Mouse (Mus musculus): ENCODE data around the gene Fam3c. TPM values are rescaled to one million over a fixed set of nuclear protein-coding genes. Genes with fewer than 3 reads are reported as not detected.

Gene Fam3c
- polyA plus RNA-seq, 1 experiment = 3.9 TPM

DNA sequence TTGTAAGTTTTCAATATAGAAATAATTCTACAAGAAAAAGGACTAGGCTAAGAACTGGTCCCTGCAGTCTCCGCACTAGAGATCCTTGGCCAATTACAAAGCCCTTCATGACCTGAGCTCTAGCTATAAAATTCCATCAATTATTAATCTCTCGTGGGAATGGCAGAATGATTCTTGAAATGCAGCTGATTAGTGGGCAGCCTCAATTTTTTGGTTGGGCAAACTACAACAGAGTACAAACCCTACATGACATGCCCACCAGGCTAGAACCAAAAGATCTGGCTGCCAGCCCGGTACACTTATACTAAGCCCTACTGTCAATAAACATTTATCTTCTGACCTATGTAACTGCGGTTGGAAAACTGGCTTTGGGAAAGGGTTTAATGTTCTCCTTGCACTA lies 29.0 kb downstream of the Fam3c start:
- no peak overlapping the region for H3K4me3 ChIP-seq (ENCODE audit: control insufficient read depth, insufficient read depth, low read length)
- H3K36me3 ChIP-seq (ENCODE audit: control insufficient read depth, insufficient read depth, low read length) = peaks cover 16% of the 10 kb centered on the region
- TF ChIP-seq CTCF (IDR thresholded peaks at IDR 0.05; ENCODE audit: borderline replicate concordance, control insufficient read depth, extremely low read depth, insufficient read depth, low read length, poor library complexity) (no peak), POLR2A (IDR thresholded peaks at IDR 0.05; ENCODE audit: control insufficient read depth, extremely low read depth, insufficient read depth, low read length, poor library complexity) (no peak)
- H3K27ac ChIP-seq (ENCODE audit: control insufficient read depth, insufficient read depth, low read length) = no peak overlapping the region
- 96% methylated on average over 4 of the region's 4 CpGs for WGBS
- peaks cover 13% of the 10 kb centered on the region for H3K4me1 ChIP-seq (replicated peaks; ENCODE audit: control insufficient read depth, insufficient read depth, low read length)
- no peak for DNase-seq
- H3K27me3 ChIP-seq (ENCODE audit: control insufficient read depth, insufficient read depth, low read length) = no peaks in the 10 kb centered on the region

DNA sequence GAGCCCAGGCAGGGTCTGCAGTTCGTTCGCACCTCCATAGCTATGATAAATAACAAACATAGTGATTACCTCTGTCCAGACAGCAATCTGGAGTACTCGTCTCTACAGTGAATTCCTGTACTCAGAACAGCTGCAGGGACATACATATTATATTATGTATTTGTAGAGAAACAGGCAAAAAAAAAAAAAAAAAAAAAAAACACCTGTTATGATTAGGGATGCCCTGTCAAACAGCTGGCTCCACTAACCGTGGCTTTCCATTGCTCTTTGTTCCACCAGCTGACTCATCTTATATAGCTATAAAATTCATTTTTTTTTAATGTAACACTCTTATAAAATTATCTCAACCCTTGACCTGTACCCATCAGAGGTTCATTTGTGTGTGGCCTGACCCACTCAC lies 29.8 kb downstream of the Fam3c start:
- no peak for DNase-seq
- 82% methylated on average over 4 of the region's 4 CpGs for WGBS
- Histone ChIP-seq H3K27ac (ENCODE audit: control insufficient read depth, insufficient read depth, low read length) (no peak overlapping the region), H3K4me3 (ENCODE audit: control insufficient read depth, insufficient read depth, low read length) (no peak overlapping the region), H3K4me1 (replicated peaks; ENCODE audit: control insufficient read depth, insufficient read depth, low read length) (peaks cover 8% of the 10 kb centered on the region), H3K36me3 (ENCODE audit: control insufficient read depth, insufficient read depth, low read length) (peaks cover 18% of the 10 kb centered on the region), H3K27me3 (ENCODE audit: control insufficient read depth, insufficient read depth, low read length) (no peaks in the 10 kb centered on the region)
- TF ChIP-seq POLR2A (IDR thresholded peaks at IDR 0.05; ENCODE audit: control insufficient read depth, extremely low read depth, insufficient read depth, low read length, poor library complexity) (no peak), CTCF (IDR thresholded peaks at IDR 0.05; ENCODE audit: borderline replicate concordance, control insufficient read depth, extremely low read depth, insufficient read depth, low read length, poor library complexity) (no peak)

DNA sequence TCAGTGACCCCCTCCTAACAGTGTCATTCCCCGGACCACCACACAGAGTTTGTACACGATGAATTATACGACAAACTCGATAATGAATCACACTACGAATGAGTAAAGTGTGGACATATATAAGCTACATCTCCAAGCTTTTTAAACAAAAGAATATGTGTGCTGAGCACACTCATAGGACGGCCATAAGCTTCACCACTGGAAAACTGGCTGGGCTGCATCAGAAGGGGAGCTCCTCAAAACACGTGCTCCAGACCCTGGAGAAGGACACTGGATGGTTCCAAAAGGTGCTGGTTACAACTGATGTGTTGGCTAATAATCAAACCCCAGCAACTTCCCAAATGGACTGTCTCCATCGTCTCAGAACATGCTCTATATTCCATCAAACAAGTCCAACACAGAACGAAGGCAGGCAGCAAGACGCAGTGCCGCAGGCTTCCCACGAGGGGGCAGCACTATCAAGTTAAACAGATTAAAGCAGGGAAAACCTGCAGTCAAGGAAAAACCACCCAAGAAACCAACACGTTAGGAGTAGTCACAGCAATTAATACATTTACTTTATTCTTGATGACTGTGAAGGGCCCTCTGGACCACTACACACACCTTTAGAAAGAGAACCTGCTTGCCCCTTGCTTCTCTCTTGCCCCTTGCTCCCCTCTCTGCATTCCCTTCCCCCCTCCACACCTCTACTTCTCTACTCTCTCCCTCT lies 30.5 kb downstream of the Fam3c start:
- WGBS = 57% methylated on average over 13 of the region's 13 CpGs
- Histone ChIP-seq H3K27me3 (ENCODE audit: control insufficient read depth, insufficient read depth, low read length) (no peaks in the 10 kb centered on the region), H3K4me1 (replicated peaks; ENCODE audit: control insufficient read depth, insufficient read depth, low read length) (peaks cover 5% of the 10 kb centered on the region), H3K27ac (ENCODE audit: control insufficient read depth, insufficient read depth, low read length) (no peak overlapping the region), H3K36me3 (ENCODE audit: control insufficient read depth, insufficient read depth, low read length) (peaks cover 23% of the 10 kb centered on the region), H3K4me3 (ENCODE audit: control insufficient read depth, insufficient read depth, low read length) (no peak overlapping the region)
- DNase-seq = peak; percentile 79
- TF ChIP-seq CTCF (IDR thresholded peaks at IDR 0.05; ENCODE audit: borderline replicate concordance, control insufficient read depth, extremely low read depth, insufficient read depth, low read length, poor library complexity) = peak; percentile 72; the same call in 1 of the 2 replicates
- TF ChIP-seq POLR2A (IDR thresholded peaks at IDR 0.05; ENCODE audit: control insufficient read depth, extremely low read depth, insufficient read depth, low read length, poor library complexity) = no peak

DNA sequence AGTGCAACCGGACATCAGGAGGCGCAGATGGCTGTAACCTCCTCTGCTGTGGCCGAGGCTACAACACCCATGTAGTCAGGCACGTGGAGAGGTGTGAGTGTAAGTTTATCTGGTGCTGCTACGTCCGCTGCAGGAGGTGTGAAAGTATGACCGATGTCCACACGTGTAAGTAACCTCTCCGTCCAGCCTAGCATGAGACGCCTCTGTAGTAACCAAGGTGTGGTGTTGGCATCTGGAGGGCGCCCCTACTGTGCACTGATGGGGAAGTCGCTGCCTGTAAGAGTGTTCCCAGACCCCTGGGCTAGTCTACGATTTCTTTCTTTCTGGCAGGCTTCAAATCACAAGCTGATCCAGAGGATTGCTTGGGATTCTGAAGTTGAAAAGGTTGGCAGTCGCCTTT lies 58.0 kb downstream of the Fam3c start:
- TF ChIP-seq CTCF (IDR thresholded peaks at IDR 0.05; ENCODE audit: borderline replicate concordance, control insufficient read depth, extremely low read depth, insufficient read depth, low read length, poor library complexity) (no peak), POLR2A (IDR thresholded peaks at IDR 0.05; ENCODE audit: control insufficient read depth, extremely low read depth, insufficient read depth, low read length, poor library complexity) (no peak)
- no peaks in the 10 kb centered on the region for H3K27me3 ChIP-seq (ENCODE audit: control insufficient read depth, insufficient read depth, low read length)

DNA sequence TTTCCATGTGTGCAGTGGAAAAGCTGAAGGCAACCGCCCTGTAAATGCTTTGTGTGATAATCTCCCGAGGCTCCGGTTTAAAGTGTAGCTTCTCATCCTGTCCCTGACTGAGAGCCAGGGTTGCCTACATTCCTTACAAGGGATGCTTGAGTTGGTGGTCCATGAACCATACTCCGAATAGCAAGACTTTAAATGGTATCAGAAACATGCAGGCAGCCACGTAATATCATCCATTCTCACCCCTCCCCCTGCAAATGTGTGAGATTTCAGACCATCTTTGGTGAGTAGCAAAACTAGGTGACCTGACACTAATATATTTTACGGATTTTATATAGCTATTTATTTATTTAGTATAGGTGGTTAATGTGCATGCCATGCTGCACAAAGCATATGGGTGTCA lies 59.0 kb downstream of the Fam3c start:
- TF ChIP-seq CTCF (IDR thresholded peaks at IDR 0.05; ENCODE audit: borderline replicate concordance, control insufficient read depth, extremely low read depth, insufficient read depth, low read length, poor library complexity) = no peak
- no peak overlapping the region for H3K4me3 ChIP-seq (ENCODE audit: control insufficient read depth, insufficient read depth, low read length)
- H3K4me1 ChIP-seq (replicated peaks; ENCODE audit: control insufficient read depth, insufficient read depth, low read length) = no peaks in the 10 kb centered on the region
- H3K36me3 ChIP-seq (ENCODE audit: control insufficient read depth, insufficient read depth, low read length) = no peaks in the 10 kb centered on the region
- no peak for DNase-seq
- H3K27me3 ChIP-seq (ENCODE audit: control insufficient read depth, insufficient read depth, low read length) = no peaks in the 10 kb centered on the region
- WGBS = 93% methylated on average over 6 of the region's 6 CpGs
- no peak overlapping the region for H3K27ac ChIP-seq (ENCODE audit: control insufficient read depth, insufficient read depth, low read length)

More for the DNA sequence above, 58.0 kb downstream of the Fam3c start:
- Histone ChIP-seq H3K4me1 (replicated peaks; ENCODE audit: control insufficient read depth, insufficient read depth, low read length) (no peaks in the 10 kb centered on the region), H3K4me3 (ENCODE audit: control insufficient read depth, insufficient read depth, low read length) (no peak overlapping the region), H3K36me3 (ENCODE audit: control insufficient read depth, insufficient read depth, low read length) (no peaks in the 10 kb centered on the region), H3K27ac (ENCODE audit: control insufficient read depth, insufficient read depth, low read length) (no peak overlapping the region)
- WGBS = 85% methylated on average over 14 of the region's 14 CpGs
- DNase-seq = no peak

DNA sequence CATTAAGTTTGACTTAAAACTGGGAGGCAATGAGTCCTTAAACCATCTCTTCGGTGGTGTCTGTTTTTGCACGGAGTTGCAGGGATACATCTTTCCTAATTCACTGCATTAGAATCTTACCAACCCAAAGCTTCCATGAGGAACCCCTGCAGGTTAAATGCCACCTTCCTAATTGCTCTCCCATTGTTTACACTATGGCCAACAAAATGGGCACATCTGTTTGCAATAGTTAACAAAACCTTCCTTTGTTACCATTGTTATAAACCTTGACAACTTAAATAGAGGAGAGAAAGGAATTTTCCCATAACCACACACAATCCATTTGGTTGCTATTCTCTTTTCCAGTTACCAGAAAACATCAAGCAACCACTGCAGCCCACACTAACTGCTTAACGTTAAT lies 62.1 kb downstream of the Fam3c start:
- no peak for DNase-seq
- no peak overlapping the region for H3K27ac ChIP-seq (ENCODE audit: control insufficient read depth, insufficient read depth, low read length)
- 71% methylated on average over 3 of the region's 3 CpGs for WGBS
- H3K36me3 ChIP-seq (ENCODE audit: control insufficient read depth, insufficient read depth, low read length) = no peaks in the 10 kb centered on the region
- TF ChIP-seq POLR2A (IDR thresholded peaks at IDR 0.05; ENCODE audit: control insufficient read depth, extremely low read depth, insufficient read depth, low read length, poor library complexity) (no peak), CTCF (IDR thresholded peaks at IDR 0.05; ENCODE audit: borderline replicate concordance, control insufficient read depth, extremely low read depth, insufficient read depth, low read length, poor library complexity) (no peak)
- H3K27me3 ChIP-seq (ENCODE audit: control insufficient read depth, insufficient read depth, low read length) = no peaks in the 10 kb centered on the region; the same call in 1 of the 2 replicates
- H3K4me3 ChIP-seq (ENCODE audit: control insufficient read depth, insufficient read depth, low read length) = no peak overlapping the region
- H3K4me1 ChIP-seq (replicated peaks; ENCODE audit: control insufficient read depth, insufficient read depth, low read length) = no peaks in the 10 kb centered on the region

DNA sequence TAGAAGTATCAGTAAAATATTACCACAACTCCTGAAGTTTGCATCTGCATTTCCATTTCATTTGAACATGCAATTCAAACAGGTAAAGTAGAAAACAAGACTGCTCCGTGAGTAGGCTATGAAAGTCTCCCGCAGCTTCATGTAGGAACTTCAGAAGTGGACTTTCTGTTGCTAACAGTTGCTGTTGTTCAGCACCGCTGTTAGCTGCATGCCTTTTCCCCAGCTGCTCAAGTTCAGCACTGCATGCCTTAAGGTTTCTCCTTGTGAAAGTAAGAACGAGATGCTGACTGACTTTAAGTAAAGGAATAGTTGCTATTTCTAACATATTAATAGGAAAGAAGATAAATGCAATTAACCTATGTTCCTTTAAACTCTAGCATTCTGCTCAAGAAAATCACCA lies 64.0 kb downstream of the Fam3c start:
- H3K27ac ChIP-seq (ENCODE audit: control insufficient read depth, insufficient read depth, low read length) = no peak overlapping the region
- no peak for DNase-seq
- no peaks in the 10 kb centered on the region for H3K36me3 ChIP-seq (ENCODE audit: control insufficient read depth, insufficient read depth, low read length)
- no peak overlapping the region for H3K4me3 ChIP-seq (ENCODE audit: control insufficient read depth, insufficient read depth, low read length)
- TF ChIP-seq POLR2A (IDR thresholded peaks at IDR 0.05; ENCODE audit: control insufficient read depth, extremely low read depth, insufficient read depth, low read length, poor library complexity) = no peak
- no peak for TF ChIP-seq CTCF (IDR thresholded peaks at IDR 0.05; ENCODE audit: borderline replicate concordance, control insufficient read depth, extremely low read depth, insufficient read depth, low read length, poor library complexity)
- H3K27me3 ChIP-seq (ENCODE audit: control insufficient read depth, insufficient read depth, low read length) = no peaks in the 10 kb centered on the region; the same call in 1 of the 2 replicates
- H3K4me1 ChIP-seq (replicated peaks; ENCODE audit: control insufficient read depth, insufficient read depth, low read length) = no peaks in the 10 kb centered on the region
- WGBS = 58% methylated on average over 4 of the region's 4 CpGs
